Comparison of ENCODE assay signal across 18 mouse cellular contexts in genomic region chr9:80022821-80023220, GRCm38 (mm10). TPM values are rescaled to one million over a fixed set of nuclear protein-coding genes. Genes with fewer than 3 reads are reported as not detected.
DNase-seq lines count a peak whose midpoint lies in the region; ATAC-seq and TF ChIP-seq lines count a peak whose summit lies in the region.
"Had no signal": no experiment of that assay in that cellular context is flagged by ENCODE, and none has a peak within 500 bp of the region (broad histone marks: within the 10 kb centered on the region; RNA-seq: fewer than 3 reads in every experiment).

No protein-coding gene starts in this region.

- H3K4me3 ChIP-seq in heart, embryonic 10.5 days: peak overlapping the region; percentile 3; the same call in 1 of the 2 replicates
- H3K4me3 ChIP-seq in heart, adult 2 months: no peak overlapping the region
- H3K4me3 ChIP-seq in lung, embryonic 14.5 days (ENCODE audit: low read depth, low read length): no peak overlapping the region
- no peak overlapping the region for H3K4me3 ChIP-seq in lung, adult 2 months (replicated peaks; ENCODE audit: extremely low read depth, low read depth, low read length)
- H3K4me3 ChIP-seq: embryonic facial prominence, embryonic 15.5 days; left cerebral cortex, adult 2 months; liver, embryonic 13.5 days; neural tube, embryonic 12.5 days had no signal

- no peak for TF ChIP-seq POLR2A in heart, adult 2 months (IDR thresholded peaks at IDR 0.05; ENCODE audit: insufficient read depth, low read depth, low read length)
- no peak for TF ChIP-seq POLR2A in lung, adult 2 months (IDR thresholded peaks at IDR 0.05; ENCODE audit: borderline replicate concordance, extremely low read depth, low read depth, low read length)

- 50% methylated on average over 8 of the region's 8 CpGs for WGBS in heart, embryonic 10.5 days
- WGBS in heart, adult 2 months: 68% methylated on average over 8 of the region's 8 CpGs
- 39% methylated on average over 8 of the region's 8 CpGs for WGBS in lung, embryonic 14.5 days
- 60% methylated on average over 8 of the region's 8 CpGs for WGBS in lung, adult 2 months

- H3K9ac ChIP-seq in heart, adult 2 months (ENCODE audit: low read depth, low read length): no peak overlapping the region
- 0 out of 2 replicates have a peak overlapping the region, but pooled peaks have one; percentile 7 for H3K9ac ChIP-seq in lung, embryonic 14.5 days
- H3K9ac ChIP-seq: embryonic facial prominence, embryonic 15.5 days; liver, embryonic 13.5 days; neural tube, embryonic 12.5 days had no signal

- peak overlapping the region; percentile 88 for H3K27ac ChIP-seq in heart, embryonic 10.5 days
- no peak overlapping the region for H3K27ac ChIP-seq in heart, adult 2 months
- H3K27ac ChIP-seq in lung, embryonic 14.5 days (ENCODE audit: low read depth): peak overlapping the region; percentile 72
- H3K27ac ChIP-seq: embryonic facial prominence, embryonic 15.5 days; left cerebral cortex, adult 2 months; liver, embryonic 13.5 days; neural tube, embryonic 12.5 days had no signal

- no peaks in the 10 kb centered on the region for H3K9me3 ChIP-seq in heart, embryonic 10.5 days
- no peaks in the 10 kb centered on the region for H3K9me3 ChIP-seq in lung, embryonic 14.5 days (ENCODE audit: low read depth, low read length)
- H3K9me3 ChIP-seq: embryonic facial prominence, embryonic 15.5 days; liver, embryonic 13.5 days; neural tube, embryonic 12.5 days had no signal

- H3K4me2 ChIP-seq in lung, embryonic 14.5 days: 0 out of 2 replicates have a peak overlapping the region, but pooled peaks have one; percentile 3
- H3K4me2 ChIP-seq: embryonic facial prominence, embryonic 15.5 days; liver, embryonic 13.5 days; neural tube, embryonic 12.5 days had no signal

- H3K27me3 ChIP-seq in heart, embryonic 10.5 days (ENCODE audit: insufficient read depth, poor library complexity, severe bottlenecking): no peaks in the 10 kb centered on the region
- H3K27me3 ChIP-seq in heart, adult 2 months (ENCODE audit: control insufficient read depth, insufficient read depth, low read length): no peaks in the 10 kb centered on the region
- H3K27me3 ChIP-seq in lung, embryonic 14.5 days (ENCODE audit: insufficient read depth, low read length): no peaks in the 10 kb centered on the region
- H3K27me3 ChIP-seq: embryonic facial prominence, embryonic 15.5 days; liver, embryonic 13.5 days; neural tube, embryonic 12.5 days had no signal

- H3K4me1 ChIP-seq in heart, embryonic 10.5 days: peaks cover 18% of the 10 kb centered on the region
- peaks cover 3% of the 10 kb centered on the region for H3K4me1 ChIP-seq in heart, adult 2 months (ENCODE audit: control insufficient read depth, insufficient read depth, low read length)
- H3K4me1 ChIP-seq in lung, embryonic 14.5 days (ENCODE audit: insufficient read depth): 0 out of 2 replicates have a peak, but pooled peaks cover 3% of the 10 kb centered on the region
- peaks cover 3% of the 10 kb centered on the region for H3K4me1 ChIP-seq in lung, adult 2 months (ENCODE audit: control insufficient read depth, insufficient read depth, low read length)
- H3K4me1 ChIP-seq: embryonic facial prominence, embryonic 15.5 days; neural tube, embryonic 12.5 days had no signal

- DNase-seq in heart, embryonic 10.5 days (ENCODE audit: low spot score): no peak
- no peak for DNase-seq in heart, adult 2 months
- peak; percentile 71 for DNase-seq in lung, embryonic 14.5 days
- DNase-seq in lung, adult 2 months: no peak
- DNase-seq in adrenal gland, postnatal 10 days: peak; percentile 46
- DNase-seq in lung, postnatal 10 days: peak; percentile 64
- no peak for DNase-seq in T-cell, adult 2 months (ENCODE audit: low spot score)
- no peak for DNase-seq in layer of hippocampus, adult 8-10 months (ENCODE audit: low spot score in 2 of 2)
- DNase-seq: cerebellum, adult 9-11 months; gastrocnemius, postnatal 14 days; liver, embryonic 13.5 days; midbrain, embryonic 14.5 days; right cerebral cortex, postnatal 14 days; thymus, postnatal 4 days had no signal

- ATAC-seq in lung, embryonic 14.5 days (ENCODE audit: insufficient read depth): peak; percentile 93
- ATAC-seq: forebrain, embryonic 16.5 days had no signal

- H3K79me2 ChIP-seq in heart, adult 2 months (replicated peaks; ENCODE audit: control insufficient read depth, insufficient read depth, low read length): no peaks in the 10 kb centered on the region

- no peak for TF ChIP-seq EP300 in heart, adult 2 months (IDR thresholded peaks at IDR 0.05; ENCODE audit: insufficient read depth, low read depth, low read length)

- TF ChIP-seq CTCF in heart, adult 2 months (IDR thresholded peaks at IDR 0.05): no peak
- no peak for TF ChIP-seq CTCF in lung, embryonic 14.5 days (IDR thresholded peaks at IDR 0.05; ENCODE audit: low read depth)
- TF ChIP-seq CTCF in lung, adult 2 months (IDR thresholded peaks at IDR 0.05; ENCODE audit: insufficient read depth, low read length): no peak

- H3K36me3 ChIP-seq in heart, embryonic 10.5 days: no peaks in the 10 kb centered on the region
- no peaks in the 10 kb centered on the region for H3K36me3 ChIP-seq in heart, adult 2 months (ENCODE audit: control insufficient read depth, insufficient read depth, low read length)
- no peaks in the 10 kb centered on the region for H3K36me3 ChIP-seq in lung, embryonic 14.5 days (ENCODE audit: insufficient read depth)
- H3K36me3 ChIP-seq: embryonic facial prominence, embryonic 15.5 days; liver, embryonic 13.5 days; neural tube, embryonic 12.5 days had no signal

- intact Hi-C loops in heart, adult 2 months (cut with DNase I): loop anchor here (10.0 kb wide), 1 partner anchor 1248 kb away; no protein-coding TSS in a partner anchor

RNA-seq across cellular contexts. Expression of gene Filip1, which starts 10.2 kb away (rescaled TPM):
- 11.7 and 19.0 TPM in 2 replicates for polyA plus RNA-seq in heart, embryonic 10.5 days (2016; fragmentation: Nextera tagmentation; extraction: Ambion mirVana)
- total RNA-seq in heart, adult 2 months (2021): 100 to 1,000 TPM in 1 of 2 experiments, 10 to 100 TPM in 1; 91.1 to 126 TPM
- 18.8 and 31.3 TPM in 2 replicates for polyA plus RNA-seq in heart, adult 2 months (2012; rRNA removed)
- 12.2 and 13.8 TPM in 2 replicates for polyA plus RNA-seq in lung, embryonic 14.5 days (2014; fragmentation: Nextera tagmentation; extraction: Ambion mirVana)
- polyA plus RNA-seq in lung, adult 2 months (2012; rRNA removed): 4.8 and 9.4 TPM in 2 replicates
- 10 to 100 TPM; 39.6 to 46.6 TPM for total RNA-seq in adrenal gland, postnatal 10 days (2021)
- total RNA-seq in layer of hippocampus, adult 8-10 months (2022): 10 to 100 TPM in 3 of 4 experiments, 1 to 10 TPM in 1; 8.2 to 14.3 (median 12.0) TPM

RNA-seq across cellular contexts. Expression of gene Senp6, which starts 43.9 kb away (rescaled TPM):
- polyA plus RNA-seq in heart, embryonic 10.5 days (2016; fragmentation: Nextera tagmentation; extraction: Ambion mirVana): 37.0 and 53.1 TPM in 2 replicates
- total RNA-seq in heart, adult 2 months (2021): 10 to 100 TPM; 62.5 to 72.7 TPM
- polyA plus RNA-seq in heart, adult 2 months (2012; rRNA removed): 9.6 and 18.0 TPM in 2 replicates
- 69.8 and 76.0 TPM in 2 replicates for polyA plus RNA-seq in lung, embryonic 14.5 days (2014; fragmentation: Nextera tagmentation; extraction: Ambion mirVana)
- polyA plus RNA-seq in lung, adult 2 months (2012; rRNA removed): 23.7 and 25.3 TPM in 2 replicates
- total RNA-seq in adrenal gland, postnatal 10 days (2021): 100 to 1,000 TPM; 103 to 107 TPM
- total RNA-seq in layer of hippocampus, adult 8-10 months (2022): 100 to 1,000 TPM in 3 of 4 experiments, 10 to 100 TPM in 1; 99.3 to 107 (median 103) TPM

Comparison
In these comparisons a context has a peak if more than half of its experiments do, and no peak if none do; other contexts are left out.
1. DNase-seq: peak in lung, embryonic 14.5 days (single experiment), adrenal gland, postnatal 10 days (single experiment) and lung, postnatal 10 days (single experiment); none in heart, embryonic 10.5 days (single experiment), heart, adult 2 months (0 of 2), lung, adult 2 months (single experiment), T-cell, adult 2 months (single experiment) and layer of hippocampus, adult 8-10 months (0 of 2).